Mouse (Mus musculus) lung, postnatal 0 days (tissue): ENCODE results near the gene Pnck.

Experiments used
- CTCF ChIP-seq: IDR thresholded peaks from 2 replicates; pipeline ENCODE4 v1.5.1; 2016; ENCODE audit warnings: antibody characterized with exemption, mild to moderate bottlenecking
- EP300 ChIP-seq: IDR thresholded peaks from 2 replicates; pipeline ENCODE4 v1.6.1; 2016; ENCODE audit warnings: antibody characterized with exemption, mild to moderate bottlenecking, control low read depth

DNA sequence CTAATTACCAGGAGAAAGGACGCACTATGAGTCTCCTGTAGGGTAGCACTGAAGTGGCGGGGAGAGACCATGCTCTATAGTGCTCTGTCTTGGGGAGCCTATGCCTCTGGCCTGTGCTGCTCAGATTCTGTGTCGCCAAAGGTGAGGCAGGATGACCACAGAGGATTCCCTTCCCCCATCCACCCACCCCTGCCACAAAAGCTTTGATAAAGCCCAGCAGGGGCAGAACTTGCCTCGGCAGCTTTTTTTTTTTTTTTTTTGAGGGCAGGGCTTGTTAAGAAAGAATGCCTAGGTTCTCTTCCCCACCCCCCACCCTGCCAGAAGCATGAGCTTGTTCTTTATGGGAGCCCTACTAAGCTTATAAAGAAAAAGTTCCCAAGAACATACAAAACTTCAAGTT lies 14.8 kb downstream of the Pnck start:
- no peak for TF ChIP-seq CTCF
- TF ChIP-seq EP300 = no peak
